Mouse (Mus musculus) CH12.LX (cell line): Measurements from ENCODE around the gene Jak2. TPM values are rescaled to one million over a fixed set of nuclear protein-coding genes. Genes with fewer than 3 reads are reported as not detected.

Experiments
- DNase-seq: peaks from one replicate; pipeline ENCODE4 v3.0.0-alpha.2; 2013; ENCODE audit errors: extremely low read depth
- H3K27ac ChIP-seq: 2 replicates; pipeline ENCODE4 v1.5.1; 2012; ENCODE audit warnings: low read depth, mild to moderate bottlenecking, control low read depth, moderate library complexity; ENCODE audit not compliant: insufficient read depth
- H3K27me3 ChIP-seq: replicated peaks from 2 replicates; pipeline ENCODE3; 2012; ENCODE audit warnings: inconsistent platforms
- H3K36me3 ChIP-seq, 2 experiments: replicated peaks in 1 of 2; 2 replicates each; pipeline versions ENCODE3 to v1.6.1; 2012; ENCODE audit warnings: inconsistent platforms in 1 of 2, low read length in 1 of 2, mild to moderate bottlenecking in 1 of 2, mixed read lengths in 1 of 2, moderate library complexity in 1 of 2; ENCODE audit not compliant: control insufficient read depth in 1 of 2, insufficient read depth in 1 of 2
- H3K4me1 ChIP-seq, 2 experiments: 2 replicates each; pipeline ENCODE4 v1.6.1; 2012; ENCODE audit warnings: inconsistent platforms in 1 of 2, moderate library complexity in 1 of 2; ENCODE audit not compliant: insufficient read depth in 2 of 2, control insufficient read depth in 1 of 2
- H3K4me2 ChIP-seq: 2 replicates; pipeline ENCODE4 v1.6.1; 2012; ENCODE audit warnings: low read depth, mild to moderate bottlenecking, control low read depth; ENCODE audit not compliant: poor library complexity, insufficient read depth, severe bottlenecking
- H3K4me3 ChIP-seq, 3 experiments: fragments of 150-350 bp in 1 of 3; sonication (generic) in 1 of 3; replicated peaks in 1 of 3; 2 replicates each; pipeline versions ENCODE3 to v1.5.1; 2011 to 2012; ENCODE audit warnings: low read depth in 2 of 3, low read length in 2 of 3, mild to moderate bottlenecking in 2 of 3, moderate library complexity in 2 of 3, control low read depth in 1 of 3, improper control_type of control experiment in 1 of 3, inconsistent platforms in 1 of 3, mixed read lengths in 1 of 3; ENCODE audit not compliant: poor library complexity in 1 of 3
- H3K79me2 ChIP-seq: replicated peaks from 2 replicates; pipeline ENCODE4 v1.6.1; 2012; ENCODE audit warnings: mild to moderate bottlenecking, moderate library complexity; ENCODE audit not compliant: control insufficient read depth, poor library complexity, insufficient read depth, severe bottlenecking; ENCODE audit errors: extremely low read depth
- H3K9ac ChIP-seq: 2 replicates; pipeline ENCODE4 v1.6.1; 2012; ENCODE audit warnings: low read depth, mild to moderate bottlenecking, control low read depth, moderate library complexity; ENCODE audit not compliant: insufficient read depth
- H3K9me3 ChIP-seq: replicated peaks from 2 replicates; pipeline ENCODE3; 2012; ENCODE audit warnings: low read length, inconsistent platforms, mixed read lengths
- CHD1 ChIP-seq: IDR thresholded peaks from 2 replicates; pipeline ENCODE4 v1.6.1; 2012; ENCODE audit warnings: low read depth, low read length, improper control_type of control experiment, inconsistent platforms
- ELF1 ChIP-seq: IDR thresholded peaks from 2 replicates; pipeline ENCODE4 v1.6.1; 2014; ENCODE audit warnings: low read depth, mild to moderate bottlenecking, inconsistent platforms, low read length, improper control_type of control experiment
- ETS1 ChIP-seq: conservative IDR thresholded peaks from 2 replicates; pipeline ENCODE4 v1.6.1; 2012; ENCODE audit warnings: low read depth, mild to moderate bottlenecking, inconsistent platforms, low read length, improper control_type of control experiment, moderate library complexity
- HCFC1 ChIP-seq: IDR thresholded peaks from 2 replicates; pipeline ENCODE4 v1.6.1; 2012; ENCODE audit warnings: low read depth, mild to moderate bottlenecking, inconsistent platforms, low read length, improper control_type of control experiment
- JUN ChIP-seq: IDR thresholded peaks from 2 replicates; pipeline ENCODE4 v1.6.1; 2011; ENCODE audit warnings: low read depth, mild to moderate bottlenecking, low read length, improper control_type of control experiment, moderate library complexity; ENCODE audit not compliant: insufficient read depth
- KAT2A ChIP-seq: IDR thresholded peaks from 2 replicates; pipeline ENCODE4 v1.6.1; 2012; ENCODE audit warnings: low read length, improper control_type of control experiment, inconsistent platforms; ENCODE audit not compliant: insufficient replicate concordance
- MAX ChIP-seq: IDR thresholded peaks from 2 replicates; pipeline ENCODE4 v1.6.1; 2011; ENCODE audit warnings: low read length, improper control_type of control experiment
- MAZ ChIP-seq: IDR thresholded peaks from 2 replicates; pipeline ENCODE4 v1.6.1; 2012; ENCODE audit warnings: low read depth, mild to moderate bottlenecking, inconsistent platforms, low read length, improper control_type of control experiment, moderate library complexity
- MEF2A ChIP-seq: IDR thresholded peaks from 2 replicates; pipeline ENCODE4 v1.6.1; 2014; ENCODE audit warnings: low read depth, mild to moderate bottlenecking, inconsistent platforms, low read length, improper control_type of control experiment, borderline replicate concordance
- POLR2AphosphoS2 ChIP-seq: IDR thresholded peaks from 2 replicates; pipeline ENCODE4 v1.6.1; 2011; ENCODE audit warnings: low read depth, low read length, improper control_type of control experiment
- SMC3 ChIP-seq: IDR thresholded peaks from 2 replicates; pipeline ENCODE4 v1.6.1; 2011; ENCODE audit warnings: low read depth, low read length, improper control_type of control experiment
- TBP ChIP-seq: conservative IDR thresholded peaks from 2 replicates; pipeline ENCODE4 v1.6.1; 2011; ENCODE audit warnings: low read depth, low read length, improper control_type of control experiment
- TCF12 ChIP-seq: IDR thresholded peaks from 2 replicates; pipeline ENCODE4 v1.6.1; 2014; ENCODE audit warnings: low read depth, mild to moderate bottlenecking, inconsistent platforms, low read length, improper control_type of control experiment
- USF1 ChIP-seq: IDR thresholded peaks from 2 replicates; pipeline ENCODE4 v1.6.1; 2014; ENCODE audit warnings: low read depth, mild to moderate bottlenecking, inconsistent platforms, low read length, improper control_type of control experiment
- ZC3H11A ChIP-seq: IDR thresholded peaks from 2 replicates; pipeline ENCODE4 v1.6.1; 2012; ENCODE audit warnings: low read depth, mild to moderate bottlenecking, inconsistent platforms, low read length, improper control_type of control experiment
- ZMIZ1 ChIP-seq: IDR thresholded peaks from 2 replicates; pipeline ENCODE4 v1.6.1; 2012; ENCODE audit warnings: low read depth, mild to moderate bottlenecking, inconsistent platforms, low read length, improper control_type of control experiment
- dilution Hi-C: fragments of 300-500 bp; cut with MboI; formaldehyde crosslinking; loops from 2 replicates; pipeline ENCODE4 v1.14.3; 2020; ENCODE audit warnings: low sequenced_read_pairs; ENCODE audit not compliant: extremely low pct_unique_long_range_greater_than_20kb, extremely low pct_ligation_motif_present
- in situ Hi-C: fragments of 300-500 bp; cut with MboI; formaldehyde crosslinking; loops from 3 replicates; pipeline ENCODE4 v1.14.3; 2019; ENCODE audit warnings: low sequenced_read_pairs, low pct_ligation_motif_present, low pct_unique_long_range_greater_than_20kb, mixed read lengths
- polyA plus RNA-seq: library from polyadenylated mRNA; unstranded; fragments of >175 nt; gene quantifications from 2 replicates; pipeline ENCODE4 v1.2.1, GENCODE M21; 2012; ENCODE audit warnings: low read depth; ENCODE audit not compliant: insufficient read length
- total RNA-seq, 2 experiments: library from RNA; depleted of rRNA; stranded (reverse); fragments of 300-350 nt in 1 of 2; fragments of >200 nt in 1 of 2; gene quantifications; 2 replicates each; pipeline ENCODE4 v1.2.3; 2012 to 2014

Jak2 gene
- total and polyA plus RNA-seq, 3 experiments, result 6.6 to 11.5 (median 8.4) TPM

DNA sequence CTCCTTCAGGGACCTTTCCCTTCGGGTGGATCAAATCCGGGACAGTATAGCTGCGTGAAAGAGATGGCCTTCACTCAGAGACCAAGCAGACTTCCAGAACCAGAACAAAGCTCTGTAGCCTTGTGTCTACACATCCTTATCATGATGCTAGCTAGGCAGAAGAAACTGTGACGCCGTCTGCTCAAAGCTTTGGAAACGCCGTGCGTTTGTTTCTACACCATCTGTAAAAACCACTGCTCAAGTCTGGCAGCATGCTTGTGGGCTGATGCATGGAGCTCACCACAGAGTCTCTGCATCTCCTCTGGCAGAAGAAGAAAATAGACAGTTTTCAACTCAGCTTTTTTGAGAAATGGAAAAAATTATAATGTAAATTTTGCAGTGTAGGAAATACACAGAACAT is 60.2 kb downstream of the Jak2 start:
- Histone ChIP-seq H3K27ac (no peak overlapping the region), H3K79me2 (no peaks in the 10 kb centered on the region), H3K4me2 (no peak overlapping the region), H3K27me3 (no peaks in the 10 kb centered on the region), H3K4me1 (no peaks in the 10 kb centered on the region), H3K4me3 (no peak overlapping the region), H3K9ac (no peak overlapping the region), H3K36me3 (peaks cover 7 to 26% of the 10 kb centered on the region in 2 experiments), H3K9me3 (peaks cover 5% of the 10 kb centered on the region)
- dilution Hi-C loops, result no loop called here
- TF ChIP-seq HCFC1, result no peak
- no peak for TF ChIP-seq CHD1
- TF ChIP-seq SMC3, result no peak
- TF ChIP-seq KAT2A, result no peak
- no peak for TF ChIP-seq JUN
- TF ChIP-seq ETS1, result no peak
- no peak for TF ChIP-seq MEF2A
- TF ChIP-seq TBP, result no peak
- TF ChIP-seq POLR2AphosphoS2, result no peak
- no peak for TF ChIP-seq ZC3H11A
- TF ChIP-seq ELF1, result no peak
- in situ Hi-C loops, result no loop called here
- no peak for DNase-seq

DNA sequence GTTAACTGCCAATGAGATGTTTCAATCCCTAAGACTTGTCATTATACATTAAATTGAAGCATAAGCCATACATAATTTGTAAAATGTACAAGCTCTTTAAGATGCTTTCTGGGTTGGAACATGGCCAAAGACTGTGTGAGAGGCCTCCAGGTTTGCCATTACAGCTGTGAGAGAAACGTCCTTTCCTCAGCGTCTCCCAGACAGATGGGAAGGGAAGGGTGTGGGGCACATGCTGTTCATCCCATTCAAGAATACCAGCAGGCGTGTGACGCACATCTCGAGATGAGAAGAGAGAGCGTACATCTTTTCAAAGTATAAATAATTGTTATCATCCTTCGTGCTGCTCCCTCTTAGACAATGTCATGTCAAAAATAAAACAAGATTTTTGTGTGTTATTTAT is 61.0 kb downstream of the Jak2 start:
- H3K4me2 ChIP-seq, result no peak overlapping the region
- H3K36me3 ChIP-seq, result peaks cover 7 to 26% of the 10 kb centered on the region in 2 experiments
- no peaks in the 10 kb centered on the region for H3K4me1 ChIP-seq
- dilution Hi-C loops, result no loop called here
- no peak overlapping the region for H3K27ac ChIP-seq
- no peak for DNase-seq
- H3K9ac ChIP-seq, result no peak overlapping the region
- H3K9me3 ChIP-seq, result peaks cover 5% of the 10 kb centered on the region
- H3K79me2 ChIP-seq, result no peaks in the 10 kb centered on the region
- TF ChIP-seq MAX, result no peak
- no peak for TF ChIP-seq MAZ
- no peak for TF ChIP-seq MEF2A
- TF ChIP-seq TCF12, result no peak
- TF ChIP-seq ZMIZ1, result no peak
- no peak for TF ChIP-seq USF1
- no peaks in the 10 kb centered on the region for H3K27me3 ChIP-seq
- in situ Hi-C loops, result no loop called here
- no peak overlapping the region for H3K4me3 ChIP-seq
